Mouse (Mus musculus) heart, embryonic 11.5 days (tissue): Measurements from ENCODE around the gene Wdr82. TPM values are rescaled to one million over a fixed set of nuclear protein-coding genes. Genes with fewer than 3 reads are reported as not detected.

Experiments used
- ATAC-seq: fragments of 200-750 bp; cut with Nextera tagmentation; replicated peaks from 2 replicates; pipeline ENCODE4 v1.8.0; 2017; ENCODE audit warnings: moderate library complexity; ENCODE audit not compliant: insufficient number of reproducible peaks, low FRiP score, low TSS enrichment
- H3K27ac ChIP-seq: fragments of 300-500 bp; sonication (generic); 2 replicates; pipeline ENCODE4 v1.5.1; 2014; ENCODE audit warnings: mild to moderate bottlenecking, low read depth, low read length
- H3K27me3 ChIP-seq: fragments of 300-500 bp; sonication (generic); 2 replicates; pipeline ENCODE4 v1.6.1; 2014; ENCODE audit warnings: mild to moderate bottlenecking, low read length, mixed read lengths; ENCODE audit not compliant: control insufficient read depth, insufficient read depth
- H3K36me3 ChIP-seq: fragments of 300-500 bp; sonication (generic); 2 replicates; pipeline ENCODE4 v1.6.1; 2014; ENCODE audit warnings: mild to moderate bottlenecking, low read length, moderate library complexity, mixed read lengths; ENCODE audit not compliant: control insufficient read depth, insufficient read depth
- H3K4me1 ChIP-seq: fragments of 300-500 bp; sonication (generic); 2 replicates; pipeline ENCODE4 v1.6.1; 2014; ENCODE audit warnings: low read length; ENCODE audit not compliant: control insufficient read depth, insufficient read depth
- H3K4me2 ChIP-seq: fragments of 300-500 bp; sonication (generic); 2 replicates; pipeline ENCODE4 v1.6.1; 2014; ENCODE audit warnings: mild to moderate bottlenecking, moderate library complexity
- H3K4me3 ChIP-seq: fragments of 300-500 bp; sonication (generic); 2 replicates; pipeline ENCODE4 v1.5.1; 2014; ENCODE audit warnings: low read depth, low read length
- H3K9ac ChIP-seq: fragments of 300-500 bp; sonication (generic); 2 replicates; pipeline ENCODE4 v1.6.1; 2014; ENCODE audit warnings: mild to moderate bottlenecking, low read depth, low read length, moderate library complexity
- H3K9me3 ChIP-seq: fragments of 300-500 bp; sonication (generic); replicated peaks from 2 replicates; pipeline ENCODE4 v1.6.1; 2016; ENCODE audit warnings: low read length; ENCODE audit not compliant: control insufficient read depth
- WGBS: fragments of 180-500 bp; shearing (Covaris S2); extraction: QIAGEN DNeasy Blood & Tissue Kit; methylation state at CpG from one replicate; pipeline ENCODE4 v1.1.7; 2014; ENCODE audit not compliant: insufficient replicate concordance; 5-methylcytosine and 5-hydroxymethylcytosine counted together
- polyA plus RNA-seq: library from polyadenylated mRNA; unstranded; fragments of >200 nt; fragmentation: Nextera tagmentation; extraction: Ambion mirVana; gene quantifications from 2 replicates; pipeline ENCODE4 v1.2.1, GENCODE M21; 2014

Wdr82 gene
- polyA plus RNA-seq, 1 experiment from 2014 or later = 24.4 TPM

DNA sequence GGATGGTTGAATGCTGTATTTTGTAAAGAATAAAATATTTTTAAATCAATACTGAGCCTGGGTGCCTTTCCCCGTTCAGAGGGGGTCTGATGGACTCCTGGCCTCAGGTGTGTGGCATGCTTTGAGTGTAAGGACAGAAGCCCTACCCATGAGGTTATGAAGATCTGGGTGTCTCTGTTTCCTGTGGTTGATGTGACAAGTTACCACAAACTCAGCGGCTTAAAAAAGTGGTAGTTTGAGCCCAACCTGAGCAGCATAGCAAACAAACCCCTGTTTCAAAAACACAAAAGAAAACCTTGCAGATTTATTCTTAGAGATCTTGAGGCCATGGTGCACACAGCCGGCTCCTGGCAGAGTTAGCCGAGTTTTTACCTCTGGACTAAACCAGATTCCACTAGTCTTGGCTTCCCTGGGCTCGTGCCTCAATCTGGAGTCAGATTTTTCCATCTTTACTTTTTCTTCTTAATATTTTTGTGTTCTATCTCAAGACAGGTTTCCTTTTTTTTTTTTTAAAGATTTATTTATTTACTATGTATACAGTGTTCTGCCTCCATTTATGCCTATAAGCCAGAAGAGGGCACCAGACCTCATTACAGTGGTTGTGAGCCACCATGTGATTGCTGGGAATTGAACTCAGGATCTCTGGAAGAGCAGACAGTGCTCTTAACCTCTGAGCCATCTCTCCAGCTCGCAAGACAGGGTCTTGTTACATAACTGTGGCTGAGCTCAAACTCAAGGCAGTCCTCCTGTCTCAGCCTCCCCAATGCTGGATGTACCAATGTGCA lies 44.8 kb downstream of the Wdr82 start:
- H3K4me1 ChIP-seq = peaks cover 10% of the 10 kb centered on the region; the same call in 1 of the 2 replicates
- 76% methylated on average over 6 of the region's 6 CpGs for WGBS
- H3K36me3 ChIP-seq = peaks cover 15% of the 10 kb centered on the region

DNA sequence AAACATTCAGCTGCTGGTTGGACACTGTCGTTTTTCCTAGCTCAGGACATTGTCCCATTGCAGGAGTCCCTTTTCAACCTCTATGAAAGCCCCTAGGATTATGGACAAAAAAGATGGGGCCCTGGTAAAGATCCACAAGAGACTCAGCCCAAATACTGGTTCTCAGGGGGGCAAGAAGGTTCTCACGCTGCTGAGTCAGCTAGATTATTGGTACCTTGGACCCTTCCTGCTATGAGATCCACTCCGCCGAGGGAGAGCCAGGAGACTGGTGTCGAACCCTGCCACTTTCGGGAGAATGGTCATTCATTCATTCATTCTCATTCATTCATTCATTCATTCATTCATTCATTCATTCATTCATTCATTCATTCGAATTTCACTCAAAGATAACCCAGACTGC lies 46.2 kb downstream of the Wdr82 start:
- H3K27me3 ChIP-seq = no peaks in the 10 kb centered on the region
- no peak overlapping the region for H3K4me2 ChIP-seq
- WGBS = 87% methylated on average over 7 of the region's 7 CpGs
- no peaks in the 10 kb centered on the region for H3K9me3 ChIP-seq
- peaks cover 5% of the 10 kb centered on the region; the same call in 1 of the 2 replicates for H3K4me1 ChIP-seq
- no peak overlapping the region for H3K9ac ChIP-seq
- H3K27ac ChIP-seq = no peak overlapping the region
- H3K4me3 ChIP-seq = no peak overlapping the region
- no peak for ATAC-seq
- H3K36me3 ChIP-seq = peaks cover 15% of the 10 kb centered on the region

More for the DNA sequence above, 44.8 kb downstream of the Wdr82 start:
- H3K9ac ChIP-seq = no peak overlapping the region
- H3K27ac ChIP-seq = no peak overlapping the region
- no peaks in the 10 kb centered on the region for H3K9me3 ChIP-seq
- no peak overlapping the region for H3K4me2 ChIP-seq
- no peak for ATAC-seq
- no peaks in the 10 kb centered on the region for H3K27me3 ChIP-seq
- no peak overlapping the region for H3K4me3 ChIP-seq

DNA sequence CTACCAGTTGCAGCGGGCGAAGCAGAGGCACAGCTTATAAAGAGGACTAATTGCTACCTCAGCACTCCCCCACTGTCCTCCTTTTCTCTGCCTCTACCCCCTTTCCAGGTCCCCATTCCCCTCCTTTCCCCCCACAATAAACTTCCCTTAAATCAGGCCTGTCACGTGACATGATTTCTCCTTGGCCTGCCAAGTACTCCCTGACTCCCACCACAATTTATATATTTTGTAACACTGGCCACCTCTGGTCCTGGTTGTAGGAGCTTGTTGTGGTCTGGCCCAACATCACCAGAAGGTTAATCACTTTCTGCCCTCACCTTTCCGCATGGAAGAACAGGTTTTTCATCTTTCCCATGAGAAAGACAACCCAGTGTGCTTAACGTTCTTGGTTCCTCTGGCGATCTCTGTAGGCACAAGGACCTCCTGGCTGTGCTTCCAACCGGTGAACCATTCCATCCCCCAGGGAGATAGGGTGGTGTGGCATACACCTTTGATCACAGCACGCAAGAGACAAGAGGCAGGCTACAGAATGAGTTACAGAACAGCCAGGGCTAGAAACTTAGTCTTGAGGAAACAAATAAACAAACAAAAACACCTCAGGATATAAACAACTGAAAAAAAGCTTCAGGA lies 50.3 kb downstream of the Wdr82 start:
- H3K4me3 ChIP-seq = no peak overlapping the region
- no peaks in the 10 kb centered on the region for H3K36me3 ChIP-seq
- H3K27me3 ChIP-seq = peaks cover 24% of the 10 kb centered on the region
- H3K4me2 ChIP-seq = no peak overlapping the region
- peaks cover 5% of the 10 kb centered on the region for H3K4me1 ChIP-seq
- ATAC-seq = no peak
- WGBS = 65% methylated on average over 8 of the region's 8 CpGs
- no peaks in the 10 kb centered on the region for H3K9me3 ChIP-seq
- H3K9ac ChIP-seq = no peak overlapping the region
- no peak overlapping the region for H3K27ac ChIP-seq

DNA sequence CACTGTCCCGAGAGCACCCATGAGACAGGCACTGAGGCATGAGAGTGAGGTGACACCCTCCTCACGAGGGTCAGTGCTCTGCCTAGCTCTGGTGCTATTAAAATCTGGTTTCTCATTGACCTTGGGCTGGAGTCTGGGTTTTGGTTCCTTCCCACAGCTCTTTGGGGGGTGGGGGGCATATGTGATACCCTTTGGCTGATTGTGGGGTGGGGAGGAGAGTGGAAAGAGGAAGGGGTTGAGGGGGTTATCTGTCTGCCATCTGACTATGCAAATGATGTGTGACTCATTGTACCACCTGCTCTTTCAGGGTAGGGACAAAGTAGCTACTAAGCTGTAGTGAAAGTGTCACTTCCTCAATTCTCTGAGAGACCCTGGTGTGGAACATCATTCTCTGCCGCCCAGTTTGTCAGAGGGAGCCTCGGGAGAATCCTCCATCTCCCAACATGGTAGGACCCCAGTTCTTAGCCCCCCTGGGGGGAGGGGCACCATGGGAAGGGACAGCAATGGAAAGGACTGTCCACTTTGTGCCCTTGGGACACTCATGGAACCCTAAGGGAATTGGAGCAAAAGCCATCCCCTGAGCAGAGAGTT lies 51.6 kb downstream of the Wdr82 start, which contains the start of gene Tlr9:
Tlr9 (plus strand) TSS at position 338 of the 591 bp plus-strand sequence.
- Histone ChIP-seq H3K27ac (no peak within 1 kb of the TSS), H3K4me2 (no peak within 1 kb of the TSS), H3K9ac (no peak within 1 kb of the TSS), H3K9me3 (no peaks in the 10 kb centered on the region), H3K4me3 (no peak within 1 kb of the TSS), H3K27me3 (peaks cover 24% of the 10 kb centered on the region), H3K36me3 (no peaks in the 10 kb centered on the region), H3K4me1 (peaks cover 5% of the 10 kb centered on the region)
- no peak for ATAC-seq
- 57% methylated on average over 4 of the region's 4 CpGs for WGBS

DNA sequence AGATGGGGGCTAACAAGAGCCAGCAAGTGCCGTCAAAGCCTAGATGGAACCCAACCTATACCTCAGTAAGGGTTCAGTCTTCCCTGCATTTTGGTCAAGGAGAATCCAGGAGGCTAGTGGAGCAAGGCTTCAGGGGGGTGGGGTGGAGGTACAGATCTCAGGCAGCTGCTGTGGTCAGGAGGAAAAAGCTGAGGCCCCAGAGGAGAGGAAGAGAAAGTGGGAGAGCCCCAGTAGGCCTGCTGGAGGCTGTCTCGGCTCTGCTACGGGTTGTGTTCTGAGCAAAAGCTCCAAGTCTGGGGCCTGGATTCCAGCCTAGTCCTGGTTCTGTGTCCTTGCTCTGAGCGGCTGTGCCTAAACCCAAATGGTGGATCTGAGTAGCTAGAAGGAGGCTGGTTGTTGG lies 52.3 kb downstream of the Wdr82 start:
- H3K4me1 ChIP-seq = peaks cover 5% of the 10 kb centered on the region
- no peak overlapping the region for H3K4me2 ChIP-seq
- no peak overlapping the region for H3K27ac ChIP-seq
- WGBS = 71% methylated on average over 4 of the region's 4 CpGs
- H3K36me3 ChIP-seq = no peaks in the 10 kb centered on the region
- peaks cover 24% of the 10 kb centered on the region for H3K27me3 ChIP-seq
- H3K9ac ChIP-seq = no peak overlapping the region
- no peak overlapping the region for H3K4me3 ChIP-seq
- no peaks in the 10 kb centered on the region for H3K9me3 ChIP-seq
- ATAC-seq = no peak

DNA sequence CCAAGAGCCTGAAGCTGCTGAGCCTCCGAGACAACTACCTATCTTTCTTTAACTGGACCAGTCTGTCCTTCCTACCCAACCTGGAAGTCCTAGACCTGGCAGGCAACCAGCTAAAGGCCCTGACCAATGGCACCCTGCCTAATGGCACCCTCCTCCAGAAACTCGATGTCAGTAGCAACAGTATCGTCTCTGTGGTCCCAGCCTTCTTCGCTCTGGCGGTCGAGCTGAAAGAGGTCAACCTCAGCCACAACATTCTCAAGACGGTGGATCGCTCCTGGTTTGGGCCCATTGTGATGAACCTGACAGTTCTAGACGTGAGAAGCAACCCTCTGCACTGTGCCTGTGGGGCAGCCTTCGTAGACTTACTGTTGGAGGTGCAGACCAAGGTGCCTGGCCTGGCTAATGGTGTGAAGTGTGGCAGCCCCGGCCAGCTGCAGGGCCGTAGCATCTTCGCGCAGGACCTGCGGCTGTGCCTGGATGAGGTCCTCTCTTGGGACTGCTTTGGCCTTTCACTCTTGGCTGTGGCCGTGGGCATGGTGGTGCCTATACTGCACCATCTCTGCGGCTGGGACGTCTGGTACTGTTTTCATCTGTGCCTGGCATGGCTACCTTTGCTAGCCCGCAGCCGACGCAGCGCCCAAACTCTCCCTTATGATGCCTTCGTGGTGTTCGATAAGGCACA lies 54.9 kb downstream of the Wdr82 start:
- H3K27ac ChIP-seq = no peak overlapping the region
- no peaks in the 10 kb centered on the region for H3K36me3 ChIP-seq
- H3K4me1 ChIP-seq = peaks cover 7% of the 10 kb centered on the region
- H3K9ac ChIP-seq = peak overlapping the region; percentile 54; the same call in 1 of the 2 replicates
- ATAC-seq = 0 out of 2 replicates have a peak, but pooled peaks have one; percentile 7
- H3K4me3 ChIP-seq = peak overlapping the region; percentile 38
- WGBS = 48% methylated on average over 24 of the region's 24 CpGs
- H3K4me2 ChIP-seq = peak overlapping the region; percentile 90
- no peaks in the 10 kb centered on the region for H3K9me3 ChIP-seq
- peaks cover 24% of the 10 kb centered on the region for H3K27me3 ChIP-seq

DNA sequence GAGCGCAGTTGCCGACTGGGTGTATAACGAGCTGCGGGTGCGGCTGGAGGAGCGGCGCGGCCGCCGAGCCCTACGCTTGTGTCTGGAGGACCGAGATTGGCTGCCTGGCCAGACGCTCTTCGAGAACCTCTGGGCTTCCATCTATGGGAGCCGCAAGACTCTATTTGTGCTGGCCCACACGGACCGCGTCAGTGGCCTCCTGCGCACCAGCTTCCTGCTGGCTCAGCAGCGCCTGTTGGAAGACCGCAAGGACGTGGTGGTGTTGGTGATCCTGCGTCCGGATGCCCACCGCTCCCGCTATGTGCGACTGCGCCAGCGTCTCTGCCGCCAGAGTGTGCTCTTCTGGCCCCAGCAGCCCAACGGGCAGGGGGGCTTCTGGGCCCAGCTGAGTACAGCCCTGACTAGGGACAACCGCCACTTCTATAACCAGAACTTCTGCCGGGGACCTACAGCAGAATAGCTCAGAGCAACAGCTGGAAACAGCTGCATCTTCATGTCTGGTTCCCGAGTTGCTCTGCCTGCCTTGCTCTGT lies 55.5 kb downstream of the Wdr82 start:
- H3K27ac ChIP-seq = no peak overlapping the region
- WGBS = 4% methylated on average over 34 of the region's 34 CpGs
- H3K9ac ChIP-seq = peak overlapping the region; percentile 54; the same call in 1 of the 2 replicates
- H3K4me2 ChIP-seq = peak overlapping the region; percentile 90
- peak overlapping the region; percentile 38 for H3K4me3 ChIP-seq
- peak; percentile 31; the same call in 1 of the 2 replicates for ATAC-seq
- H3K9me3 ChIP-seq = no peaks in the 10 kb centered on the region
- peaks cover 24% of the 10 kb centered on the region for H3K27me3 ChIP-seq
- H3K4me1 ChIP-seq = peaks cover 7% of the 10 kb centered on the region
- H3K36me3 ChIP-seq = no peaks in the 10 kb centered on the region

DNA sequence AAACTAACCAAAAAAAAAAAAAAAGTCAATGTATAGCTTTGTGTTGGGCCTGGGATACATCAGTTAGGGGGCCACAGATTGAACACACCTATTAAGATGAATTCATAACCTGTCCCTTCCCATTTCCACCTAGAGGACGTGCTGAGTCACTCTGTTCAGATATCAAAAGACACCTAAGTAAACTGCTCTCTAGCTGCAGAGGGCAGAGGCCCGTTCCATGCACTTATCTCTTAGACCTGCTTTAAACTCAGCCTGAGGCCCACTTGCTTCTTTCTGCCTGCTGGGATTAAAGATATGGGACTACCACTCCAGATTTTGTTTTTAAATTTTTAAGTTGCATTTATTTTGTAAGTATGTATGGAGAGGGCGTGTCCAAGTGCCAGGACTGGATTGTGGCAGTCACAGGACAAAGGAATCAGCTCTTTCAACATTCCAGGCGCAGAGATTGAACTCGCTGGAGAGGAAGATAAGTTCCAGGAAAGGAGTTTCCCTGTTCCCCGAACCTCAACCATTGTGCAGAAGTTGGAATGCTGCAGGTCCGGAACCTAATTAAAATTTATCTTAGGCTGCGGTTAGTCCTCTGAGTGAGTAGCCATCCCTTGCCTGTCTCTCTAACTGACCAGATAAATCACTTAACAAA lies 57.2 kb downstream of the Wdr82 start:
- 24% methylated on average over 8 of the region's 8 CpGs for WGBS
- Histone ChIP-seq H3K9me3 (no peaks in the 10 kb centered on the region), H3K4me1 (peaks cover 7% of the 10 kb centered on the region), H3K27ac (no peak overlapping the region), H3K4me3 (no peak overlapping the region), H3K36me3 (peaks cover 7% of the 10 kb centered on the region; the same call in 1 of the 2 replicates), H3K9ac (no peak overlapping the region), H3K4me2 (no peak overlapping the region), H3K27me3 (peaks cover 21% of the 10 kb centered on the region)
- no peak for ATAC-seq
